Mouse (Mus musculus): Measurements from ENCODE around the gene Acsf3. TPM values are rescaled to one million over a fixed set of nuclear protein-coding genes. Genes with fewer than 3 reads are reported as not detected.

Gene Acsf3
- polyA plus RNA-seq, 1 experiment from 2014 or later = 16.1 TPM

DNA sequence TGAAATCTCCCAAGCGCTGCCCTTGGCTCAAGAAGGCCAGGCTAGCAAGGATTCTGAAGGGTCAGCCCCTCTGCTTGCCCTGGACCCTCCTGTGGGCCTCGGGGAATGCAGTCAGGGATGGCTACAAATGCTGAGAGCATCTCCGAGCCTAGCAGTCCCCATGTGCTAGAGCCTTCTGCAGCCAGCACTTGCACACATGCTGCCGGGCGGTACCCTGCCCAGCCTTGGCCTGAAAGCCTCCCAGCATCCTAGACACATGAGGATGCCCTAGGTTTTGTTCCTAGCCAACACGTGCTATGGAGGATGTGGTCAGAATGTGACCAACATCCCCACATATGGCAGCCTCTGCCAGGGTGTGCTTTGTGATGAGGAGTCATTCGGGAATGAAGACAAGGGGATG lies 79.1 kb downstream of the Acsf3 start:
- 82% methylated on average over 7 of the region's 7 CpGs for WGBS
- peaks cover 7% of the 10 kb centered on the region; the same call in 1 of the 2 replicates for H3K4me1 ChIP-seq (ENCODE audit: control insufficient read depth, insufficient read depth, low read length)
- ATAC-seq (ENCODE audit: insufficient number of reproducible peaks, low FRiP score, low TSS enrichment, low read depth) = no peak
- no peaks in the 10 kb centered on the region for H3K9me3 ChIP-seq (ENCODE audit: control insufficient read depth, low read length)
- no peaks in the 10 kb centered on the region for H3K36me3 ChIP-seq (ENCODE audit: control insufficient read depth, insufficient read depth, low read length)
- no peak overlapping the region for H3K4me3 ChIP-seq (ENCODE audit: low read depth, low read length)
- H3K27ac ChIP-seq (replicated peaks; ENCODE audit: low read depth, low read length) = no peak overlapping the region
- H3K27me3 ChIP-seq (ENCODE audit: control insufficient read depth, insufficient read depth, low read length) = no peaks in the 10 kb centered on the region
- H3K4me2 ChIP-seq (ENCODE audit: low read depth, severe bottlenecking) = no peak overlapping the region
- DNase-seq (ENCODE audit: low spot score) = no peak
- no peak overlapping the region for H3K9ac ChIP-seq (ENCODE audit: low read length)

DNA sequence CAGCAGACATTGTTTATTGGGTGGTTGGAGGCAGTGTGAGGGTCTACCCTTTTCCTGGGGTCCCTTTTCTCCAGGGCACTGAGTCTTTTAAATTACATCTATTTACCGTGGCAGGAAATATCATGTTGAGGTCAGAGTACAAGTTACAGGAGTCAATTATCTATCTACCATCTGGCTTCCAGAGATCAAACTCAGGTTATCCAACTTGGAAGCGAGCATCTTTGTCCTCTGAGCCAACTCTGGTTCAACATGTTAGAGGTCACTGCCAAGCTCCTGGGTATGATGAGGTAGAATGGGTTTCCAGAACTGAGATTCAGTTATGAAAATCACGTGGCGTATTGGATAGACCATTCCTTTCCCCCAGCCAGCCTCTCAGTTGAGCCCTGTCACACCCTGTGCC lies 79.8 kb downstream of the Acsf3 start:
- DNase-seq (ENCODE audit: low spot score) (no peak), ATAC-seq (ENCODE audit: insufficient number of reproducible peaks, low FRiP score, low TSS enrichment, low read depth) (no peak)
- Histone ChIP-seq H3K4me1 (ENCODE audit: control insufficient read depth, insufficient read depth, low read length) (peaks cover 6% of the 10 kb centered on the region; the same call in 1 of the 2 replicates), H3K27me3 (ENCODE audit: control insufficient read depth, insufficient read depth, low read length) (no peaks in the 10 kb centered on the region), H3K9ac (ENCODE audit: low read length) (no peak overlapping the region), H3K36me3 (ENCODE audit: control insufficient read depth, insufficient read depth, low read length) (no peaks in the 10 kb centered on the region), H3K27ac (replicated peaks; ENCODE audit: low read depth, low read length) (no peak overlapping the region), H3K4me3 (ENCODE audit: low read depth, low read length) (no peak overlapping the region), H3K9me3 (ENCODE audit: control insufficient read depth, low read length) (no peaks in the 10 kb centered on the region), H3K4me2 (ENCODE audit: low read depth, severe bottlenecking) (no peak overlapping the region)
- 84% methylated on average over 4 of the region's 4 CpGs for WGBS

GRCm38 (mm10) chr8:122856288-122856687 lies 81.0 kb downstream of the Acsf3 start:
- Histone ChIP-seq H3K4me2 (ENCODE audit: low read depth, severe bottlenecking) (no peak overlapping the region), H3K4me1 (ENCODE audit: control insufficient read depth, insufficient read depth, low read length) (0 out of 2 replicates have a peak, but pooled peaks cover 2% of the 10 kb centered on the region), H3K9ac (ENCODE audit: low read length) (no peak overlapping the region), H3K27me3 (ENCODE audit: control insufficient read depth, insufficient read depth, low read length) (no peaks in the 10 kb centered on the region), H3K36me3 (ENCODE audit: control insufficient read depth, insufficient read depth, low read length) (no peaks in the 10 kb centered on the region), H3K4me3 (ENCODE audit: low read depth, low read length) (no peak overlapping the region), H3K9me3 (ENCODE audit: control insufficient read depth, low read length) (no peaks in the 10 kb centered on the region), H3K27ac (replicated peaks; ENCODE audit: low read depth, low read length) (no peak overlapping the region)
- 82% methylated on average over 8 of the region's 8 CpGs for WGBS
- DNase-seq (ENCODE audit: low spot score) = no peak
- ATAC-seq (ENCODE audit: insufficient number of reproducible peaks, low FRiP score, low TSS enrichment, low read depth) = no peak

DNA sequence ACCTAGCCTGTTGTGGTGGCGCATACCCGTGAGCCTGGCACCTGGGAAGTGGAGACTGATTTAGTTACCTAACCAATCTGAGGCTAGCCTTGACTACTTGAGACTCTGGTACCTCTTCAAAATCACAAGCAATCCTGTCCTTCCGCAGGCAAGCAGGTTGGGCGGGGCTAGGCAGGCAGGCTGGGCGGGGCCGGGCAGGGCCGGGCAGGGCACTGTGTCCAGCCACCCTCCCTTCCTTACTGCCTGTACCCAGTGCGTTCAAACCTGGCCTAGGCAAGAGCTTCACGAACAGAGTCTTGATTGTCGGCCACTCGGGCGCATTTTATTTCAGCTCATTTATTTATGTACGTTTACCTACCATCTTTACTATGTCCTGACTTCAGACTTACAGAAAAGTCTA lies 84.6 kb downstream of the Acsf3 start:
- no peak for DNase-seq (ENCODE audit: low spot score)
- Histone ChIP-seq H3K4me2 (ENCODE audit: low read depth, severe bottlenecking) (no peak overlapping the region), H3K9ac (ENCODE audit: low read length) (no peak overlapping the region), H3K27me3 (ENCODE audit: control insufficient read depth, insufficient read depth, low read length) (no peaks in the 10 kb centered on the region), H3K4me1 (ENCODE audit: control insufficient read depth, insufficient read depth, low read length) (no peaks in the 10 kb centered on the region), H3K4me3 (ENCODE audit: low read depth, low read length) (no peak overlapping the region), H3K36me3 (ENCODE audit: control insufficient read depth, insufficient read depth, low read length) (no peaks in the 10 kb centered on the region), H3K9me3 (ENCODE audit: control insufficient read depth, low read length) (peaks cover 3% of the 10 kb centered on the region; the same call in 1 of the 2 replicates), H3K27ac (replicated peaks; ENCODE audit: low read depth, low read length) (no peak overlapping the region)
- WGBS = 60% methylated on average over 13 of the region's 13 CpGs
- ATAC-seq (ENCODE audit: insufficient number of reproducible peaks, low FRiP score, low TSS enrichment, low read depth) = no peak

GRCm38 (mm10) chr8:122864719-122865129 lies 89.4 kb downstream of the Acsf3 start:
- no peak for ATAC-seq (ENCODE audit: insufficient number of reproducible peaks, low FRiP score, low TSS enrichment, low read depth)
- Histone ChIP-seq H3K4me2 (ENCODE audit: low read depth, severe bottlenecking) (peak overlapping the region; percentile 39), H3K27ac (replicated peaks; ENCODE audit: low read depth, low read length) (no peak overlapping the region), H3K4me1 (ENCODE audit: control insufficient read depth, insufficient read depth, low read length) (no peaks in the 10 kb centered on the region), H3K4me3 (ENCODE audit: low read depth, low read length) (peak overlapping the region; percentile 20), H3K9ac (ENCODE audit: low read length) (peak overlapping the region; percentile 17; the same call in 1 of the 2 replicates), H3K27me3 (ENCODE audit: control insufficient read depth, insufficient read depth, low read length) (no peaks in the 10 kb centered on the region), H3K9me3 (ENCODE audit: control insufficient read depth, low read length) (peaks cover 7% of the 10 kb centered on the region; the same call in 1 of the 2 replicates), H3K36me3 (ENCODE audit: control insufficient read depth, insufficient read depth, low read length) (no peaks in the 10 kb centered on the region)
- 53% methylated on average over 26 of the region's 26 CpGs for WGBS
- DNase-seq (ENCODE audit: low spot score) = no peak

DNA sequence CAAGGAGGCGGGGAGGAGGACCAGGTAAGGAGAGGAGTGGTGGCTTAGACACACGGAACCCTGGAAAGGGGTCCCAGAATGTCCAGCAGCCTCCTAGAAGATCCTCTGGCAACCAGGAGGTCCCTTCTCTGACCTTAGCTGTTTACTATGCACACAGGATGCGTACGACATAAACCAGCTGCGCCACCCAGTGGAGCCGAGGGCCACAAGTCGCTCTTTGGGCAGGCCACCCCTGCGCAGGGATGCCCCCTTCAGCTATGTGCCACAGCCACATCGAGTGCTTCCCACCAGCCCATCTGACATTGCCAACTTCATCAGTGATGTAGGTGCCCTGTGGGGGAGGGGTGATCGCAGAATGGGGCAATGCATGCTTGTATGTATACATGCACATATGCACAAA lies 90.2 kb downstream of the Acsf3 start:
- Histone ChIP-seq H3K4me3 (ENCODE audit: low read depth, low read length) (no peak overlapping the region; the same call in 1 of the 2 replicates), H3K27ac (replicated peaks; ENCODE audit: low read depth, low read length) (no peak overlapping the region), H3K9me3 (ENCODE audit: control insufficient read depth, low read length) (peaks cover 7% of the 10 kb centered on the region; the same call in 1 of the 2 replicates), H3K4me1 (ENCODE audit: control insufficient read depth, insufficient read depth, low read length) (peaks cover 4% of the 10 kb centered on the region; the same call in 1 of the 2 replicates), H3K27me3 (ENCODE audit: control insufficient read depth, insufficient read depth, low read length) (no peaks in the 10 kb centered on the region), H3K9ac (ENCODE audit: low read length) (no peak overlapping the region), H3K4me2 (ENCODE audit: low read depth, severe bottlenecking) (peak overlapping the region; percentile 39), H3K36me3 (ENCODE audit: control insufficient read depth, insufficient read depth, low read length) (no peaks in the 10 kb centered on the region)
- 54% methylated on average over 10 of the region's 10 CpGs for WGBS
- ATAC-seq (ENCODE audit: insufficient number of reproducible peaks, low FRiP score, low TSS enrichment, low read depth) (no peak), DNase-seq (ENCODE audit: low spot score) (no peak)

- Histone ChIP-seq H3K9ac (ENCODE audit: low read length) (no peak overlapping the region), H3K27ac (replicated peaks; ENCODE audit: low read depth, low read length) (no peak overlapping the region), H3K9me3 (ENCODE audit: control insufficient read depth, low read length) (peaks cover 7% of the 10 kb centered on the region; the same call in 1 of the 2 replicates), H3K4me2 (ENCODE audit: low read depth, severe bottlenecking) (no peak overlapping the region), H3K36me3 (ENCODE audit: control insufficient read depth, insufficient read depth, low read length) (no peaks in the 10 kb centered on the region), H3K4me3 (ENCODE audit: low read depth, low read length) (no peak overlapping the region), H3K27me3 (ENCODE audit: control insufficient read depth, insufficient read depth, low read length) (no peaks in the 10 kb centered on the region), H3K4me1 (ENCODE audit: control insufficient read depth, insufficient read depth, low read length) (peaks cover 7% of the 10 kb centered on the region; the same call in 1 of the 2 replicates)
- 82% methylated on average over 8 of the region's 8 CpGs for WGBS
- DNase-seq (ENCODE audit: low spot score) = no peak
- no peak for ATAC-seq (ENCODE audit: insufficient number of reproducible peaks, low FRiP score, low TSS enrichment, low read depth)
Observed at GRCm38 (mm10) chr8:122866231-122866630, 90.9 kb downstream of the Acsf3 start.
